Mouse (Mus musculus): ENCODE data around the gene Sae1.

DNA sequence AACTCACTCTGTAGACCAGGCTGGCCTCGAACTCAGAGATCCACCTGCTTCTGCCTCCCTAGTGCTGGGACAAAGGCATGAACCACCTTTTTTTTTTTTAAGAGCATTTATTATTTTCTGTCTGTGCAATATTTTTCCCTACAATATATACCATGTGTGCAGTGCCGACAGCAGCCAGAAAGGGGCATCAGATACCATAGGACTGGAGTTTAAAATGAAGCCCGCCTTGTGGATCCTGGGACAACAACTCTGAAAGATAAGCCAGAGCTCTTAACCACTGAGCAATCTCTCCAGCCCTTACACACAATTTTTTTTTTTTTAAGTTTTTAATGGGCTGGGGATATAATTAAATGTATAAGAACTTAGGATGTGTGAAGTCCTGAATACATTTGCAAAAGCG, 93.3 kb downstream of the Sae1 start:
- no peak for TF ChIP-seq EP300 (IDR thresholded peaks at IDR 0.05; ENCODE audit: low read depth)
- peak; percentile 52 for TF ChIP-seq CTCF (IDR thresholded peaks at IDR 0.05; ENCODE audit: low read depth)
